Mouse (Mus musculus) natural killer cell, adult 2 months (primary cell): Measurements from ENCODE around the gene Axl.

ENCODE experiments used
- DNase-seq, 2 experiments: peaks; one replicate each; pipeline ENCODE4 v3.0.0; 2022; ENCODE audit warnings: low spot score in 2 of 2

Axl gene

DNA sequence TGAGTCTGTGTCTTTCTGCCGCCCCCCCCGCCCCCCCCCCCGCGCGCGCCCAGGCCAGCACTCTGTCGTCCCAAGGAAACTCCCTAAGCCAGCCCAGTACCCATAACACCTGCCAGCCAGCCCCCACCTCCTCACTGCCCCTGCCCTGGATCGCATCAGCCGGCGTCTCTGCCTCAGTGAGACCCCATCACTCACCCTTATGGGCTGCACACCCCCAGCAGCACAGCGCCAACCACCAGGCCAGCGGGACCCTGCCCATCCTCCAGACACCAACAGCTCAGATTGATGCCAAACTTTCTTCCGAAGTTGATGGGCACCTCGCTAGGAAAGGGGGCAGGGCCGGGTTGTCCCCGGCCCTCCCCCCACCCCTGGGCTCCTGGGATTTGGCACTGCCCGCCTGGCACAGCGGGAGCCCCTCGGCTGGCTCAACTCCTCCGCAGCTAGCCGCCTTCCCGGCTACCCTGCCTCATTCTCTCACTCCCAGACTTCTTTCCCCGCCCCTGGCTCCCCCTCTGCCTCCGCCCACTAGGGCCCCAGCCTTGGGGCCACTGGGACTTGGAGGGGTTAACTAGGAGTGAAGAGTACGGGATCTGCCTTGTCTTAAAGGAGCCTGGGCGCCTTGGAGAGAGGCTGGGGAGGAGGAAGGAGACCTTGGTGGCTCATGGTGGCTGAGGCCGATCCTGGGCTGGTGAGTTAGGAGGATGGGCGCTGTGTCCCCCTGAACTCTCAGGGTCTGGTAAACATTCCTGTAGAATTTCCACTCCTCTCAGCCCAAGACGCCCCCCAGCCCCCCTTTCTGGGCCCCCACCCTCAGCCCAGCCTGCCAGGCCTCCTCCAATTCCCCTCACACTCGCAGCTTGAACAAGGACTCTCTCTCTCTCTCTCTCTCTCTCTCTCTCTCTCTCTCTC lies at the start of gene Axl:
TSS of gene Axl (minus strand) at position 486 of the 909 bp plus-strand sequence.
- DNase-seq, result no peak

DNA sequence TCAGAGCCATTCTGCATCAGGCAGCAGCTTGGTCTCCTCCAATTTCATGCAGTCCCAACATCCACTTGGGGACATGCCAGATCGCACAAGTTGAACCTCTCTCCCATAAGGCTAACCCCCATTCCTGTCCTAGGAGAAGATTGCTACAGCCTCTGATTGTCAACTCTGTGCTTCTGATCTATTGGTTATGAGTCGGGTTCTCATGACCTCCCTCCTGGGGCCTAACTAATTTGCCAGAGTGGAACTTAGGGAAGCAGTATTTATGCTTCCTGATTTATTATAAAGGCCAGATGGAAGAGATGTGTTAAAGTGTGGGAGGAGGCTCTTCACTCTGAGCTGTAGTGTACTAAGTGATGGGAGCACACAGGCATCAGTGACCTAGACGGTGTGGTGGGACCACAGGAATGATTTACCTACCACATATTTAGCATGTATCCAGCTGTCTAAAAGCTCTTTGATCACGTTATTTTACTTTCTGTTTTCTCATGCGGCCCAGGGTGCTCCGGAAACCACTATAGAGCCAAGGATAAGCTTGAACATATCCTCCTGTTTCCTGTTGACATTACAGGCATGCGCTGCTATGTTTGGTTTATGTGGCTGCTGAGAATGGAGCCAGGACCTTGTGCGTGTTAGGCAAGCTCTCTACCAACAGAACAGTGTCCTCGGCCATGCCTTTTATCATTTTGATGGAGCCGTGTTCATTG lies 46.8 kb upstream of the Axl start:
- DNase-seq, result peak in 1 of 2 experiments; percentile 24

DNA sequence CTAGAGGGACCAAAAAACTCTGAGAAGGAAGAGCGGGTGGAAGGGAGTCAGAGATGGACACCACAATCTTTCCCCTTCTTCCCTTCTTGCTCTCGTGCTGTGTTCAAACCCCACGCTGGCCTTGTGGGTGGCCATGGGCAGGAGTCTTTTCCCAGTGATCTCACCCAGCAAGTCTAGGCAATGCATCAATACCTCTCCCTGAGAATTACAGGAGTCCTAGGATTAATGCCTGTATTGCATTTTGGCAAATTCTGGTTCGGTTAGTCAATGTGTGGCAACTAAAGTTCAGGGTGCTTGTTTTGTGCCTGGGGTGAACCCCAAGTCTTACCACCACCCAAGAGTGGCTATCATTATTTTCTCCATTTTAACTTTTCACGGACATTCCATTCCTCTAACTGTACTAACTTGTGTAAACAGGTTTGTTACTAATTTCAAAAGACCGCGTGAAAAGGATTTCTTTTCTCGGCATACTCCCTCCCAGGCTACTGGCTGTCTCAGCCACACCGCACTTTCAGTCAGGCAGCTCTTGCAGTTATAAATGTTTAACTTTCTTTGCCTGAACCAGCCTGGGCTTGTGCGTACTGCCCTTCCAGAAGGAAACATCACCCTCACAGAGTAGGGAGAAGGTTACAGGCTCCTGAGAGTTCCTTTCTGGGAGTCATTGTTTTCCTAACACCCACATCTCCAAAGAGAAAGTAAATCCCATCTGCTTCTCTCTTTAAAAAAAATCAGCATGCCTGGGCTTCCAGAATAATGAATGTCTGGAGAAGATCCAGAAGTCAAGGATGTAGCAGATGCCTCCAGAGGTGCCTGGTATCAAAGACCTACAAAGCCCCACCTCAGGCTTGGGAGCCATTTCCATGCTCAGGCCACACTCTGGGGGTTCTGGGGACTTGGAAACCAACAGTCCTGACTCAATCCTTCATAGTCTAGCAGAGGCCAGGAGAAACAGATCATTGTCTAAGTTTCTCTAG lies 43.3 kb upstream of the Axl start:
- DNase-seq, result no peak

DNA sequence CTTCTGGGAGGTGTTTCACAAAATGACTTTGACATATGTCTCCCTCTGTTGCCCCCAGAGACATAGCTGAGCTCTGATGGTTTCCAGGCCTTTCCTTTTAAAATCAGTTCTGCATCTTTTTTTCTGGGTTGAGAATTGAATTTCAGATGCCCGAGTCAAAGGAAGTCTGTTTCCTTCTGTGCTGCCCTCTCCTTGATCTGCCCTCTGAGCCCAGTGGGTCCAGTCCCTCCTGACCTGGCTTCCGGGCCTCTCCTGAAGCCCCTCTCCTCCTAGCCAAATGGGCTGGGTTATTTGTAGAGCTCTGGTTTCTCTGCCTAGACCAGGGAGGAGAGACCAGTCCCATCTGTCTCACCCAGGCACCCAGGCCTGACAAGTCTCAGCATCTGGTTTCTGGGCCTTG lies 41.7 kb upstream of the Axl start:
- no peak for DNase-seq

DNA sequence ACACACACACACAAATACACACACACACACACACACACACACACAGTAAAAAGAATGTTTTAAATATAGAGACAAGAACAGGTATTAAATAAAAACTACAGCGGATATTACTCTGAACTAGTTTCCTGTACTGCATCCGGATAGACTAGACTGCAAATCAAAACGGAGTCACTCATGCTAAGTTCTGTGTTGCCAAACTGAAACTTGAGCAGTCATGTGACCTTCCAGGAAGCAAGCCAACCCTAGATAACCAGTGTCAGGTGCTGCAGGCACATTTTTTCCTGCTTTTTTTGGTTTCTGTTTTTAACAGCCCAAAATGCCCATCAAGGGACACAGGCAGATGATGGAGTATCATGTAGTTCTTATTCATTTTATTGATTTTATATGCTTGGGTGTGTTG lies 38.7 kb upstream of the Axl start:
- DNase-seq, result peak; percentile 25 to 46

DNA sequence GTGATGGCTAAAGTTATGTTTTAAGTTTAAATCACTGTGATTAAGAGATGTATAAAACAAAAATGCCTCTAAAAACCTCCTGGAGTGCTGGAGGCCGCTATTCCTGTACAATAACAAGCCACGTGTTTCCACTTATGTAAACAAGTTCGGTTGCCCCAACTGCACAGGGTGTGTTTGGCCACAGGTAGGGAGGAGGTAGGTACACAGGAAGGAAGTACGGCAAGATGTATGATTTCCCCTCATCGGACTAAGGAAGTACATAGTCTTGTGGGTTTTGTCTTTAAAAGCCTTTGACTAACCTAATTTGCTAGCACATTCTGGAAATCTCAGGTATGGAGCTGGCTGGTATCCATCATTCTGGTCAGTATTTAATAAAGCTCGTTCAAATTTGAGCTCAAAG lies 37.5 kb upstream of the Axl start:
- DNase-seq, result no peak

DNA sequence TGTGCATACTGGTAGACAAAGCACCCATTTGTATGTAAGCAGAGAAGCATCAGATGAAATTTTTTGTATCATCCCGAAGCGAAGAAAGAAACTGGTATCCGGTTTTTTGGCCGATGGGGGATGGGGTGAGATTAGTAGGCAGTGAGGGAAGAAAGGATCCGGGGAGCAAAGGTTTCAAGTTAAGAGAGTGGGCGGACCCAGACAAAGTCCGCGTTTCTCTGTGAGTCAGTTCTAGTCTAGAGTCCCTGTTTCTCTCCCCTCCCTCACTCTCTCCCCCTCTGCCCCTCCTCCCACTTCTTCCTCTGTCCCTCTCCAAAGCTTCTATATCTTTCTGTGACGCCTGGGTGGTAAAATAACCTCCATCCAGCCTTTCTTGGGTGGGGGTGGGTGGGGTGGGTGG lies 36.5 kb upstream of the Axl start:
- no peak for DNase-seq

DNA sequence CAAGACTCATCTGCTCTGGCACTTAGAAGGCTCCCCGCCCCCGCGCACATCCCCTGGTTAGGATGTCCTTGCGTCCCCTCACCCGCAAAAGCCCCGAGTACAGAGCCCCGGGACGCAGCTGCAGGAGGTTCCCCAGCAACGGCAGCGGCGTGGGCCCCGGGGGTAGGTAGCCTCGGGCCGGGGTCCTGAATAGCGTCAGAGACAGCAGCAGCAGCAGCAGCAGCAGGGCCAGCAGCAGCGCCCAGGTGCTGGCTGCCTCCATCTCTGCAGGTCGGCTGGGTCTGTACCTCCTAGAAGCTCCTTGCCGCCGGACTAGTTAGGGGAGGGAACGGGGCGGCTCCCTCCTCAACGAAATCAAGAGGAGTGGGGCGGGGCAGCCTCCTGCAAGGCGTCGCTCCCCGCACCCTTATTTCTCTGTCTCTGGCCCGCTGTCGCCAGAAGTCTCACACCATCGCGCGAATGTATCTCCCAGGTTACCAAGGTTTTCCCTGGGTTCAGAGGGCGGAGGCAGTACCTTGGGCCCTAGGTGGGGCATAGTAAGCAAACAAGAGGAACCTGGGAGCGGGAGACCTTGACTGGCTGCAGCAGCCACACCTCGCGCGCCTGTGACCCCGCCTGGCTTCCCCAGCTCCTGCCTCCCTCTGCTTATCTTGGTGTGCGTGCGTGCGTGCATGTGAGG lies 27.9 kb upstream of the Axl start, which contains the start of gene Cyp2s1:
TSS of gene Cyp2s1 (minus strand) at position 673 of the 679 bp plus-strand sequence.
- peak in 1 of 2 experiments; percentile 14 for DNase-seq

DNA sequence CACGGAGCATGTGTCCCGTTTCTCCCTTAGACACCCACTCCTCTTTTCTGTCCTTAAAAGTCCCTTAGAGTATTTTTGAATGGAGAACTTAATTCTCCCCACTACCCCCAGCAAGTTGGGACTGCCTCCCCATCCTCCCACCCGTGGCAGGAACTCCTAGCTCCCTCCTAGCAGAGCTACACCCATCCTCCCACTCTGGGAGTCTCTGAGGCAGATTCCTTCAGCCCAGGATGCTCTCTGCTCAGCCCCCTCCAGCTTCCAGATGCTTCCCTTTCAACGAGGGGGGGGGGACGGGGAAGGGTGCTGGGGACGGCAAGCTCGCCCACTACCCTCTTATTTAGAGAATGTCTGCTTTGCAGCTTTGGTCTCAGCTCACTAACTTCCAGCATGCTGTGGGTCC lies 27.1 kb upstream of the Axl start:
- no peak for DNase-seq

DNA sequence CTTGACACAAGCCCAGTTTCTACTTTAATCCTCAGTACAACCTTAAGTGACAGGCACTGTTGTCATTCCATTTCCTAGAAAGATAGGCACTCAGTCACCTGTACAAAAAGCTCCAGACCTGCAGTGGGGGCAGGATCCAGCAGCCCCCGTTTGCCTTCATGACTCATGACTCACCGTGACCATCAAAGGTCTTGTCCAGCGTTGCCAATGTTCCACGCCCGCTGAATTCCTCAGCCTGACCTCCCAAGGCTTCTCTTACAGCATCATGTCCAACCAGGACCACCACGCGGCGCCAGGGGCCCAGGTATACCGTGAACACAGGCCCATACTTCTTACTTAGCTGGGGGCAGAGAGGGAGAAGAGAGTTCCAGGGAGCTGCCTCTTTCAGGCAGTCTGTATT lies 26.2 kb upstream of the Axl start:
- DNase-seq, result no peak

DNA sequence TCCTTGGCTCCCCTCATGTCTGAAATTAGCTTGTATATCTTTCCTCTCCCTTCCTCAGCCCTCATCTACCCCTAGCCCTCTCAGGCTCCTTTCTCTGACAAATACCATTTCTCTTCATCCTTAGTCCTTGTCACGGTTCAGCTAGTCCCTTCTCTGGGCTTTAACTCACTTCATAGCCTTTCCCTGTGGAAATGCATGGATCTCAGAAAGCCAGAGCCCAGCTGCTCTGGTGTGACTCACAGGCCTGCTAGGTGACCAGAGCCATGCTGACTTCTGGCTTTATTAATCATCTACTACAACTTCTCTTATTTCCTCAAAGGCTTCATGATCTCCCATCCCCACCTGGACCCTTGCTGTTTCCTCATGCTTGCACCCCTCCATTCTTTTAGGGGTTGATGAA lies 23.7 kb upstream of the Axl start:
- DNase-seq, result no peak

DNA sequence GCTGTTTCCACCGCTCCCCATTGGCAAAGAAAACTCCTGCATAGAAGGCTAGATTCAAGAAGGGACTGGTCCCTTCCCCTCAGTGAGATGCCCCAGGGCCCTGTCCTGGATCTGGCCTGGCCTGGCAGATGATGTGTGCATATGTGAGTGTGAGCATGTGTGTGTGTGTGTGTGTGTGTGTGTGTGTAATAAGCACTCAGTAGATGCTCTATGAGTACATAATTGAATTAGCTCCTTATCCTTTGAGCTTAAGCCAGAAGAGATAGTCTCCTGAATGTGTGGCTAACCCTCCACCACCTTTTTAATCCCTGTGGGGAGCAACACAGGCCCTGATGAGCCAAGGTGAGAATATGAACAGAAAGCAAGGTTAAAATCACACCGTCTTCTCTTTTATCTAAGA lies 23.2 kb upstream of the Axl start:
- no peak for DNase-seq

DNA sequence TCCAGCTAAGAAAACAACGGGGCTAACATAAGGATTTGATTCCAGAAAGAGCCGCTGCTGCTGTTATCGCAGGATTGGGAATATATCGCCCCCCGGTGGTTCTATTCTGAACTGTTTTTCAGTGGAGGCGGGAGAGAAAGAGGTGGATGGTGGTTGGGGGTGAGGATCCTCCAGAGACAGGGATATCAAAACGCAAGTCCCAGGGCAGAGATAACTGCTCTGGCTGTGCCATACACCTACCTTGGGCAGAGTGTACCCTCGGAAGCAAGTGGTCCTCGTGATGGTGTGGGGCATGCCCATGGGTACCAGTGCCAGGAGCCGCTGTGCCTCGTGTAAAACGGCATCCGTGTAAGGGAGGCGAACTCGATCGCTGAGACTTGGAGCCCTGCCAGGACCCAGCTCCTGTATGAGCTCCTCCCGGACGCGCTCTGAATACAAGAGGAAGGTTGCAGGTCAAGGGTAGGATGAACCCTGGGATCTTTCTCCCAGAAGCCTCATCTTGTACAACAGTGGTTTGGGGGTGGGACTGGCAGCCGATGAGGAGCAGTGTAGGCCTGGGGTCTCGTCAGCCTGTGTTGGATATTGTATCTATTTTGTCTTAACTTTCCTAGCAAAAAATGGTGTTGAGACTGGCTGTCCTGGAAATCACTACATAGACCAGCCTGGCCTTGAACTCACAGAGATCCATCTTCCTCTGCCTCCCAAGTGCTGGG lies 17.3 kb upstream of the Axl start:
- peak; percentile 46 to 64 for DNase-seq

DNA sequence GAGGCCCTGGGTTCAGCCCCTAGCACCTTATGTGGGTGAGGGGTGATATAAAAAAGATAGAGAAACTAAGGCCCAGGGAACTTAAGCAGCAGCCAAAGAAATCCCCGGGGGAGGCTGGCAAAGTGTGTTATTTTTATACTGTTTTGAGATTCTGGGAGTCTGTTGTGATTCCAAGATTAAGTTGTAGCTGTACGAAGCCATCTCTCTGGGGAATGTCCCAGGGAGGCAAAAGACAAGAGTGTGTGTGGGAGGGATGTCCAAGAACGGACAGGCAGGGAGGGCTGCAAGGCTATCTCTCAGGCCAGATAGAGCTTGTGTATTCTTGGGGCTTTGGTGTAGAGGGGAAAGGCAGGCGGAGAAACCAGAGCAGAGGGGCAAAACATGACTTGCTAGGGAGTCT lies 16.3 kb upstream of the Axl start:
- DNase-seq, result no peak

DNA sequence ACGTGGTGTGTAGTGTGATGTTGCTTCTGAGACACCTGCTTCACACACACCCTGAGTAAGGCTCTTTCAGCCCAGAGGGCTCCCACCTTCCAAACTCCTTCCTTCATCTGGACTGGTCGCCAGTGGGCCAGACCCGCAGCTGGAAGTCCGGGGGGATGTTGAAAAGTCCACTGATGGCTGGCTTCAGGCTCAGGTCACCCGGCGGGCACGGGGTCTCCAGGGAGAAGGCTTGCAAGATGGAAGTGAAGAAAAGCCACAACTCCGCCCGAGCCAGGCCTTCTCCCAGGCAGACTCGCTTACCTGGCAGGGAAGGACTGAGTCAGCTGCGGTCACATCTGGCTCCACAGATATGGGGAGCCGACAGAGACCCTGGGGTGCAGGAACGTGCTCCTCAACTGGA lies 15.0 kb upstream of the Axl start:
- no peak for DNase-seq

DNA sequence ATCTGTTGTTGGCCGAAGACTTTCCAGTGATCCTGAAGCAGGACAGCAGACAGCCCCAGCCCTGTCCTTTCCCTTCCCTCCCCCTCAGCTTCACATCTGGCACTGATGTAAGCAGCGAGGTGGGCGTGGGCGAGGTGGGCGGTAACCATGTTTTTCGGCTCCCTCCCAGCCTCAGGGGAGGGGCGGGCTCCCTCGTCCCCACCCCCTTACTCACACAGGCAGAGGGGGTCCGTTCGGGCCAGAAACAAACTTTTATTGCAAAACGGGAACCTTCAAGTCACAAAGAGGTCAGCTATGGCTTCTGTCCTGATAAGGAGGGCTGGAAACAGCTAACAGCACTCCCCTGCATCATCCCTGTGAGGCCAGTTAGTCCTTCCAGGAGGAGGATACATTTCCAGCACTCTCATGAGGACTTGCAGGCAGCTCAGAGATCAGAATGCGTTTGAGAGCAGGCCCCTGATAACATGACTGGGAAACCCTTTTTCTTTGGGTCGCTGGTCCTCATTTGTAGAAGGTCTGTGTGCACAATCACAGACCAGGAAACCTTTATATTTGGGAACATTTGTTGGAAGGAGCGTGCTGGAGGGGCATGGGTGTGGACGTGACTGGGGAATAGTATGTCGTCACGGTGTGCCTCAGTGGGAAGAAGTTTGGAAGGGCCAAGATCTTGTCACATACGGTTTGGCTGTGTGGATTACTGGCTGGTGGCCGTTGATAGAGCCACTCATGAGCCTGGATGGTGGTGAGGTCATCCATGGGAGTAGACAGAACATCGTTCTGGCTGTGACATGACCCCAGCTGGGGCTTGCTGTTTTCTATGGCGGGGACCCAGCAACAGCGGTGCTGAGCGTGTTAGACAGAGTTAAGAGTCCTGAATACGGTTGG lies 14.0 kb upstream of the Axl start:
- no peak for DNase-seq

DNA sequence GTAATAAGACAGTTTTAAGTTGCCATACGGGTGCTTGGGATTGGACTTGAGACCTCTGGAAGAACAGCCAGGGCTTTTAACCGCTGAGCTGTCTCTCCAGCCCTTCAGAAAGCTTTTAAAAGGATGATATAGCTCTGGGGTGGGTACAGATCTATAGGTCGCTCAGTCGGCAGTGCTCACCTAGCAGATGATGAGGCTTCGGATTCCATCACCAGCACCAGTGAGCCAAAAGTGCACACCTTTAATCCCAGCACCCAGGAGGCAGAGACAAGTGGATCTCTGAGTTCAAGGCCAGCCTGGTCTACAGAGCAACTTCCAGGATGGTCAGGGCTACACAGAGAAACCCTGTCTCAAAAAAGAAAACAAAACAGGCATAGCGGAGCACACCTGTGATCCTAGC lies 12.5 kb upstream of the Axl start:
- DNase-seq, result no peak

DNA sequence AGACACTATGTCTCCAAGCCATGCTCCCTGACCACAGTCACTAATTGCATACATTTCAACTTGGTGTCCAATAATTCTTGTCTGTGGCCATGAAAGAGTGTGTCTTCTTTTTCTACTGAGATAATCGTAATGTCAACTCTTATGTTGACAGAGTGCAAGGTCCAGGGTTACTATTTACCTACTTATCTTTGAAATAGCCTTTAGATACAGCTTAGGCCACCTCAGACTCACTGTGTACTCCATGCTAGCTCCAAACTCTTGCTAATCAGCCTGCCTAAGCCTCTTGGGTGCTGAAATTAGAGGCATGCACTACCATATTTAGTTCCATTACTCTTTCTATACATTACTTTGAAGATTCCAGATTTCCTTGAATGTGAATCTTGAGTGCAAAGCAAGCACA lies 10.9 kb upstream of the Axl start:
- no peak for DNase-seq

DNA sequence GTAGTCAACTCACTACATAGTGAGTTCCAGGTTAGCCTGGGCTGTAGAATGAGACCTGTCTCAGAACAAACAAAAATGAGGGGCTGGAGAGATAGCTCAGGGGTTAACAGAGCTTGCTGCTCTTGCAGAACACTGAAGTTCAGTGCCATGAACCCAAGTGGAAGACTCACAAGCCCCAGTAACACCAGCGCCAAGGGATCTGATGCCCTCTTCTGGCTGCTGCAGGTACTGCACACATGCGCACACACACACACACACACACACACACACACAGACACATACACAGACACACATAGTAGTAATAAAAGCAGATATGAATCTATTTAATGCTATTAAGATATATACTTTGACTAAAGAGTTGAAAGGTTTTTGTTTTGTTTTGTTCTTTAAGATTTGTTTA lies 10.0 kb upstream of the Axl start:
- DNase-seq, result no peak

DNA sequence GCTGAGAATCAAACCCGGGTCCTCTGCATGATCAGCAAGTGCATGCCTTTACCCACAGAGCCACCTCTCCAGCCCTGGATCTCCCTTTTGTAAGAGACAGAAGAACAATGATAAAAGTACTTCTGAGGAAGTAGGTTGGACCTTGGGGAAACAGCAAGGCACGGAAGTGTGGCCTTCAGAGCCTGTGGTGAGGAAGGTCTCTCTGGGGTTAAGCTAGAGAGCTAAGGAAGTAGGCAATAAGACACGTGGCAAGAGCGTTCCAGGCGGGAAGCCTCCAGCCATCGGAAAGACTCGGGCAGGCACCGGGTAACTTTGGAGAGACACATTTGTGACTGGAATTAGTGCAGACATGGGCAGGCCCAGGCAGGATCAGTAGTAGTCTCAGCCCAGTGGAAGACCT lies 6.3 kb upstream of the Axl start:
- no peak for DNase-seq
